Mouse (Mus musculus): ENCODE measurements around the gene Glra3. TPM values are rescaled to one million over a fixed set of nuclear protein-coding genes. Genes with fewer than 3 reads are reported as not detected.
A peak's percentile ranks its signal among the peaks of the same experiment; 100 is the strongest.

Gene Glra3
- total and polyA plus RNA-seq, 3 experiments = not detected

DNA sequence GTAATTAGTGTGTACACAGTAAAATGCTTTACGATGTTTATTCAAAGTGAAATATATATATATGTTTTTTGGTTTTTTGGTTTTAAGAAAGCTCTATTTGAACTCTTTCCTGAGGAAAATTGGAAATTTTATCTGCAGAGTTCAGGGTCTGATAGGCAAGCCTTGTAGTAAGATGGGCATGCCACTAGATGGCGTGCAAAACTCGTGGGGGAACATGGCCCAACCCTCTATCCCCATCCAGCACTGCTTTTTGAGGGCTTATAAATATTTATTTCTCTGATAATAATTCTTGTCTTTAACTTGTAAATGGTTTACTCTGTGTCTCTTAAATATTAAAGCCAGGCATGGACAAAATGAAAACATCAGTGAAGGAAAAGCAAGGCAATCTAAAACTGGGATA is 122.8 kb downstream of the Glra3 start:
- Histone ChIP-seq H3K27me3 (ENCODE audit: control insufficient read depth, insufficient read depth, low read length) (no peaks in the 10 kb centered on the region), H3K4me1 (ENCODE audit: control insufficient read depth, insufficient read depth, low read length) (no peaks in the 10 kb centered on the region), H3K9ac (ENCODE audit: low read depth, low read length) (no peak overlapping the region), H3K27ac (no peak overlapping the region), H3K36me3 (ENCODE audit: control insufficient read depth, insufficient read depth, low read length) (no peaks in the 10 kb centered on the region), H3K79me2 (replicated peaks; ENCODE audit: control insufficient read depth, insufficient read depth, low read length) (no peaks in the 10 kb centered on the region), H3K4me3 (no peak overlapping the region)
- intact Hi-C loops (cut with DNase I) = loop anchor here (1.0 kb wide), 1 partner anchor 423 kb away; no protein-coding TSS in a partner anchor
- TF ChIP-seq CTCF (IDR thresholded peaks at IDR 0.05) = peak; percentile 90
- TF ChIP-seq EP300 (IDR thresholded peaks at IDR 0.05; ENCODE audit: insufficient read depth, low read depth, low read length) = 0 out of 2 replicates have a peak, but pooled peaks have one; percentile 50
- TF ChIP-seq POLR2A (IDR thresholded peaks at IDR 0.05; ENCODE audit: insufficient read depth, low read depth, low read length) = no peak
- 25% methylated on average over 3 of the region's 3 CpGs for WGBS
- DNase-seq = peak; percentile 30 to 65

GRCm38 (mm10) chr8:56070486-56071254 is 130.4 kb downstream of the Glra3 start:
- no peak for TF ChIP-seq EP300 (IDR thresholded peaks at IDR 0.05; ENCODE audit: insufficient read depth, low read depth, low read length)
- TF ChIP-seq CTCF (IDR thresholded peaks at IDR 0.05) = no peak
- DNase-seq = no peak
- Histone ChIP-seq H3K27ac (no peak overlapping the region), H3K36me3 (ENCODE audit: control insufficient read depth, insufficient read depth, low read length) (no peaks in the 10 kb centered on the region), H3K27me3 (ENCODE audit: control insufficient read depth, insufficient read depth, low read length) (no peaks in the 10 kb centered on the region), H3K79me2 (replicated peaks; ENCODE audit: control insufficient read depth, insufficient read depth, low read length) (no peaks in the 10 kb centered on the region), H3K4me1 (ENCODE audit: control insufficient read depth, insufficient read depth, low read length) (no peaks in the 10 kb centered on the region), H3K9ac (ENCODE audit: low read depth, low read length) (no peak overlapping the region), H3K4me3 (no peak overlapping the region)
- intact Hi-C loops (cut with DNase I) = no loop called here
- 70% methylated on average over 2 of the region's 2 CpGs for WGBS

DNA sequence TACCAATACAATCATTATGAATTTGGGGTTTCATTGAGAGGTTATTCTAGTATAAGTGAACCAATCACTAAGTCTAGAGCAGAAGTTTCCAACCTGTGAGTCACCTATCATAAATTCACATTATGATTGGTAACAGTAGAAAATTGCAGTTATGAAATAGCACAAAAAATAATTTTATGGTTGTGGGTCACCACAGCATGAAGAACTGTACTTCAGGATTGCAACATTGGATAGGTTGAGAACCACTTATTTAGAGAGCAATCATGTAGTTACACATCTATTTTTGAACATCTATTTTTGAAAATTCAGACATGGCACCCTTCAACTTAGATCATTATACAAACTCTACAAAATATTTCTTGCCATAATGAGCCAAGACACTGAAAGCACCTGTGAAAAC is 143.4 kb downstream of the Glra3 start:
- Histone ChIP-seq H3K4me1 (ENCODE audit: control insufficient read depth, insufficient read depth, low read length) (no peaks in the 10 kb centered on the region), H3K27ac (no peak overlapping the region), H3K27me3 (ENCODE audit: control insufficient read depth, insufficient read depth, low read length) (no peaks in the 10 kb centered on the region), H3K9ac (ENCODE audit: low read depth, low read length) (no peak overlapping the region), H3K4me3 (no peak overlapping the region), H3K36me3 (ENCODE audit: control insufficient read depth, insufficient read depth, low read length) (no peaks in the 10 kb centered on the region), H3K79me2 (replicated peaks; ENCODE audit: control insufficient read depth, insufficient read depth, low read length) (no peaks in the 10 kb centered on the region)
- TF ChIP-seq POLR2A (IDR thresholded peaks at IDR 0.05; ENCODE audit: insufficient read depth, low read depth, low read length) (no peak), CTCF (IDR thresholded peaks at IDR 0.05) (no peak), EP300 (IDR thresholded peaks at IDR 0.05; ENCODE audit: insufficient read depth, low read depth, low read length) (no peak)
- DNase-seq = no peak
- intact Hi-C loops (cut with DNase I) = no loop called here

DNA sequence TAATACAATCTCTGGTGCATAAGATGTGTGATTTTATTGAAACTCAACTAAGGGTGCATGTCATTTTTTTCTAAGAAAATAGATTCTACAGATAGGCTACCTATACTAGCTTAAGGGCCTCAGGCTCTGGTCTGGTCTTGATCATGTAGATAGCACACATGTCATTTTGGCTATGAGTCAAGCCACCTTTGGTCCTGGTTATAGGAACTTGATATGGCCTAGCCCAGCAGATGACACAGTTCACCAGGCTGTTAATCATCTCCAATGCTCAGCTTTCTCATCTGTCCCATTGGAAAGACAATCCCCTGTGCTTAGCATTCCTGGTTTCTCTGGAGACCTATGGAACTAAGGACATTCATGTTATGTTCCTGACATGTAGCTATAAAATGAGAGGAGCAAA is 154.1 kb downstream of the Glra3 start:
- no peak for TF ChIP-seq POLR2A (IDR thresholded peaks at IDR 0.05; ENCODE audit: insufficient read depth, low read depth, low read length)
- no peak for TF ChIP-seq CTCF (IDR thresholded peaks at IDR 0.05)
- no peak for TF ChIP-seq EP300 (IDR thresholded peaks at IDR 0.05; ENCODE audit: insufficient read depth, low read depth, low read length)
- no peak overlapping the region for H3K4me3 ChIP-seq
- DNase-seq = no peak
- no peak overlapping the region for H3K27ac ChIP-seq
- no peak overlapping the region for H3K9ac ChIP-seq (ENCODE audit: low read depth, low read length)
- no peaks in the 10 kb centered on the region for H3K79me2 ChIP-seq (replicated peaks; ENCODE audit: control insufficient read depth, insufficient read depth, low read length)
- no peaks in the 10 kb centered on the region for H3K36me3 ChIP-seq (ENCODE audit: control insufficient read depth, insufficient read depth, low read length)
- no peaks in the 10 kb centered on the region for H3K4me1 ChIP-seq (ENCODE audit: control insufficient read depth, insufficient read depth, low read length)
- intact Hi-C loops (cut with DNase I) = no loop called here
- no peaks in the 10 kb centered on the region for H3K27me3 ChIP-seq (ENCODE audit: control insufficient read depth, insufficient read depth, low read length)

DNA sequence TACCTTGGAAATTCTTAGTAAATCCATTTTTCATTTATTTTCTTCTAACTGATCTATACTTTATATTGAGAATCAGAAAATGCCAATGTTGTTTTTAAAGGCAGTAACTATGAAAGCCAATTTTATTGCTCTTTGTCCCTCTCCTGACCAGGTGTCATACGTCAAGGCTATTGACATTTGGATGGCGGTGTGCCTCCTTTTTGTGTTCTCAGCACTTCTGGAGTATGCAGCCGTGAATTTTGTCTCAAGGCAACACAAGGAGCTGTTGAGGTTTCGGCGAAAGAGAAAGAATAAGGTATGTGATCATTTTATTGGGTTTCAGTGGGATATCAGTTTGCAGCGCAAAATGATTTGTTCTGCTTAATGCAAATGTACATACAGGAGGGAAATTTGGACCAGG is 170.0 kb downstream of the Glra3 start:
- H3K27me3 ChIP-seq (ENCODE audit: control insufficient read depth, insufficient read depth, low read length) = no peaks in the 10 kb centered on the region
- no peaks in the 10 kb centered on the region for H3K36me3 ChIP-seq (ENCODE audit: control insufficient read depth, insufficient read depth, low read length)
- no peak overlapping the region for H3K9ac ChIP-seq (ENCODE audit: low read depth, low read length)
- intact Hi-C loops (cut with DNase I) = no loop called here
- WGBS = 81% methylated on average over 6 of the region's 6 CpGs
- H3K79me2 ChIP-seq (replicated peaks; ENCODE audit: control insufficient read depth, insufficient read depth, low read length) = no peaks in the 10 kb centered on the region
- H3K4me1 ChIP-seq (ENCODE audit: control insufficient read depth, insufficient read depth, low read length) = no peaks in the 10 kb centered on the region
- peak in 1 of 2 experiments; percentile 17 for DNase-seq
- H3K4me3 ChIP-seq = no peak overlapping the region
- no peak for TF ChIP-seq POLR2A (IDR thresholded peaks at IDR 0.05; ENCODE audit: insufficient read depth, low read depth, low read length)
- H3K27ac ChIP-seq = no peak overlapping the region

DNA sequence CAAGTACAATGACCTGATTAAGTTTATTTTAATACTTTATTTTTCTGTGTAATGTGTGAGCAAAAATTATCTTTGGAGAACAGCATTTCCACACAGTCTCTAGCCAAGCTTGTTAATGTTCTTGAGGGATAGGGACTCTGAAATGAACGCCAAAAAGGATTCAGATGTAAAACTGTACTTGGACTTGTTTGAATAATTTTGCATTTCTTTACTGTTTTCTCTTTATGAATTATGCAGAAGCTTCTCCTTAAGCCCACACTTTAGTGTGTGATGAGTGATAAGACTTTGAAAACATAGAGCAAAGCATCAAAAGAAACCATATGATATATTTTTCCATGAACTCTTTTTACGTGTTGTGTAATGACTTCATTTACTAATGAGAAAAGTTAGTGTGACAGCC is 189.1 kb downstream of the Glra3 start:
- Histone ChIP-seq H3K79me2 (replicated peaks; ENCODE audit: control insufficient read depth, insufficient read depth, low read length) (no peaks in the 10 kb centered on the region), H3K9ac (ENCODE audit: low read depth, low read length) (no peak overlapping the region), H3K4me1 (ENCODE audit: control insufficient read depth, insufficient read depth, low read length) (no peaks in the 10 kb centered on the region), H3K4me3 (no peak overlapping the region), H3K27me3 (ENCODE audit: control insufficient read depth, insufficient read depth, low read length) (no peaks in the 10 kb centered on the region), H3K27ac (no peak overlapping the region), H3K36me3 (ENCODE audit: control insufficient read depth, insufficient read depth, low read length) (no peaks in the 10 kb centered on the region)
- DNase-seq = no peak
- 74% methylated on average over 2 of the region's 2 CpGs for WGBS
- no peak for TF ChIP-seq EP300 (IDR thresholded peaks at IDR 0.05; ENCODE audit: insufficient read depth, low read depth, low read length)
- no peak for TF ChIP-seq CTCF (IDR thresholded peaks at IDR 0.05)
- TF ChIP-seq POLR2A (IDR thresholded peaks at IDR 0.05; ENCODE audit: insufficient read depth, low read depth, low read length) = no peak
- intact Hi-C loops (cut with DNase I) = no loop called here

All from heart, adult 2 months (tissue).